Comparison of ENCODE assay signal across 9 mouse cellular contexts in genomic region chr2:132526894-132527532, GRCm38 (mm10).
DNase-seq lines count a peak whose midpoint lies in the region; ATAC-seq and TF ChIP-seq lines count a peak whose summit lies in the region.
"Had no signal": no experiment of that assay in that cellular context is flagged by ENCODE, and none has a peak within 500 bp of the region (broad histone marks: within the 10 kb centered on the region; RNA-seq: fewer than 3 reads in every experiment).

No protein-coding gene starts in this region.

- no peaks in the 10 kb centered on the region for H3K79me2 ChIP-seq in heart, adult 2 months (replicated peaks; ENCODE audit: control insufficient read depth, insufficient read depth, low read length)

- no peak for TF ChIP-seq EP300 in heart, adult 2 months (IDR thresholded peaks at IDR 0.05; ENCODE audit: insufficient read depth, low read depth, low read length)

- no peak overlapping the region for H3K9ac ChIP-seq in heart, adult 2 months (ENCODE audit: low read depth, low read length)
- no peak overlapping the region for H3K9ac ChIP-seq in midbrain, embryonic 14.5 days (replicated peaks; ENCODE audit: low read length)
- H3K9ac ChIP-seq in midbrain, embryonic 16.5 days (ENCODE audit: low read depth, low read length) = no peak overlapping the region
- H3K9ac ChIP-seq: lung, embryonic 15.5 days had no signal

- no peaks in the 10 kb centered on the region for H3K27me3 ChIP-seq in heart, adult 2 months (ENCODE audit: control insufficient read depth, insufficient read depth, low read length)
- no peaks in the 10 kb centered on the region for H3K27me3 ChIP-seq in midbrain, embryonic 14.5 days (ENCODE audit: control insufficient read depth, insufficient read depth, low read length)
- no peaks in the 10 kb centered on the region for H3K27me3 ChIP-seq in midbrain, embryonic 10.5 days (ENCODE audit: low read depth, poor library complexity, severe bottlenecking)
- no peaks in the 10 kb centered on the region for H3K27me3 ChIP-seq in midbrain, embryonic 16.5 days (ENCODE audit: control insufficient read depth, insufficient read depth, low read depth, low read length)
- H3K27me3 ChIP-seq: lung, embryonic 15.5 days had no signal

- H3K27ac ChIP-seq in heart, adult 2 months = no peak overlapping the region
- H3K27ac ChIP-seq in midbrain, embryonic 14.5 days (replicated peaks; ENCODE audit: low read depth, low read length) = no peak overlapping the region
- no peak overlapping the region for H3K27ac ChIP-seq in midbrain, embryonic 10.5 days (replicated peaks)
- no peak overlapping the region for H3K27ac ChIP-seq in midbrain, embryonic 16.5 days (ENCODE audit: low read length)
- H3K27ac ChIP-seq: lung, embryonic 15.5 days had no signal

- no peak for TF ChIP-seq CTCF in heart, adult 2 months (IDR thresholded peaks at IDR 0.05)

- no peak overlapping the region for H3K4me2 ChIP-seq in midbrain, embryonic 14.5 days (ENCODE audit: low read length)
- H3K4me2 ChIP-seq in midbrain, embryonic 16.5 days (ENCODE audit: low read length) = no peak overlapping the region
- H3K4me2 ChIP-seq: lung, embryonic 15.5 days had no signal

- no peaks in the 10 kb centered on the region; the same call in 1 of the 2 replicates for H3K9me3 ChIP-seq in midbrain, embryonic 14.5 days (ENCODE audit: control insufficient read depth, low read length)
- H3K9me3 ChIP-seq in midbrain, embryonic 10.5 days (replicated peaks) = no peaks in the 10 kb centered on the region
- no peaks in the 10 kb centered on the region for H3K9me3 ChIP-seq in midbrain, embryonic 16.5 days (replicated peaks; ENCODE audit: control insufficient read depth, low read length, poor library complexity, severe bottlenecking)
- H3K9me3 ChIP-seq: lung, embryonic 15.5 days had no signal

- H3K4me1 ChIP-seq in heart, adult 2 months (ENCODE audit: control insufficient read depth, insufficient read depth, low read length) = no peaks in the 10 kb centered on the region
- H3K4me1 ChIP-seq in midbrain, embryonic 14.5 days (ENCODE audit: control insufficient read depth, insufficient read depth, low read length) = no peaks in the 10 kb centered on the region
- no peaks in the 10 kb centered on the region for H3K4me1 ChIP-seq in midbrain, embryonic 10.5 days
- H3K4me1 ChIP-seq in midbrain, embryonic 16.5 days (ENCODE audit: control insufficient read depth, insufficient read depth, low read length) = no peaks in the 10 kb centered on the region
- H3K4me1 ChIP-seq: lung, embryonic 15.5 days had no signal

- TF ChIP-seq POLR2A in heart, adult 2 months (IDR thresholded peaks at IDR 0.05; ENCODE audit: insufficient read depth, low read depth, low read length) = peak; percentile 19; the same call in 1 of the 2 replicates

- no peak overlapping the region for H3K4me3 ChIP-seq in heart, adult 2 months
- no peak overlapping the region for H3K4me3 ChIP-seq in midbrain, embryonic 14.5 days (replicated peaks; ENCODE audit: low read depth, low read length)
- no peak overlapping the region for H3K4me3 ChIP-seq in midbrain, embryonic 10.5 days
- no peak overlapping the region for H3K4me3 ChIP-seq in midbrain, embryonic 16.5 days (ENCODE audit: low read depth, low read length)
- H3K4me3 ChIP-seq: lung, embryonic 15.5 days had no signal

- intact Hi-C loops in heart, adult 2 months (cut with DNase I) = no loop called here

- peak; percentile 36 to 40 for DNase-seq in heart, adult 2 months
- DNase-seq in heart, adult 8-10 months (ENCODE audit: low spot score) = no peak
- peak; percentile 64 for DNase-seq in midbrain, embryonic 14.5 days
- DNase-seq in midbrain, embryonic 10.5 days (ENCODE audit: low spot score) = no peak
- DNase-seq in spleen, adult 18-20 months = no peak
- DNase-seq in thymus, postnatal 36 days = no peak

- WGBS in heart, adult 2 months = 66% methylated on average over 10 of the region's 10 CpGs
- 70% methylated on average over 10 of the region's 10 CpGs for WGBS in midbrain, embryonic 14.5 days
- WGBS in midbrain, embryonic 10.5 days = 81% methylated on average over 10 of the region's 10 CpGs
- WGBS in midbrain, embryonic 16.5 days = 73% methylated on average over 10 of the region's 10 CpGs

- no peak for ATAC-seq in midbrain, embryonic 14.5 days (ENCODE audit: low FRiP score, low TSS enrichment)
- ATAC-seq in erythroblast, adult 5-6 weeks (replicated peaks; ENCODE audit: low FRiP score, poor library complexity, severe bottlenecking) = peak; percentile 5; the same call in 1 of the 2 replicates
- ATAC-seq in midbrain, embryonic 16.5 days = peak; percentile 79

- peaks cover 14% of the 10 kb centered on the region for H3K36me3 ChIP-seq in heart, adult 2 months (ENCODE audit: control insufficient read depth, insufficient read depth, low read length)
- peaks cover 36% of the 10 kb centered on the region for H3K36me3 ChIP-seq in midbrain, embryonic 14.5 days (ENCODE audit: control insufficient read depth, insufficient read depth, low read length)
- H3K36me3 ChIP-seq in midbrain, embryonic 10.5 days = peaks cover 34% of the 10 kb centered on the region
- peaks cover 9% of the 10 kb centered on the region for H3K36me3 ChIP-seq in midbrain, embryonic 16.5 days (ENCODE audit: control insufficient read depth, insufficient read depth, low read length)

Comparison
In these comparisons a context has a peak if more than half of its experiments do, and no peak if none do; other contexts are left out.
1. DNase-seq: peak in heart, adult 2 months (2 of 2) and midbrain, embryonic 14.5 days (single experiment); none in heart, adult 8-10 months (single experiment), midbrain, embryonic 10.5 days (single experiment), spleen, adult 18-20 months (0 of 2) and thymus, postnatal 36 days (0 of 2).